Mouse (Mus musculus) kidney, postnatal 0 days (tissue): ENCODE results near the gene Bub1b. TPM values are rescaled to one million over a fixed set of nuclear protein-coding genes. Genes with fewer than 3 reads are reported as not detected.
A peak's percentile ranks its signal among the peaks of the same experiment; 100 is the strongest.

Source experiments
- ATAC-seq: fragments of 200-750 bp; cut with Nextera tagmentation; replicated peaks from 2 replicates; pipeline ENCODE4 v1.8.0; 2017; ENCODE audit warnings: low read depth, moderate number of reproducible peaks, moderate TSS enrichment, moderate library complexity; ENCODE audit not compliant: low FRiP score
- DNase-seq: peaks from one replicate; pipeline ENCODE4 v3.0.0-alpha.2; 2016; ENCODE audit warnings: low spot score
- H3K27ac ChIP-seq: fragments of 300-500 bp; sonication (generic); 2 replicates; pipeline ENCODE4 v1.5.1; 2014; ENCODE audit warnings: mild to moderate bottlenecking
- H3K27me3 ChIP-seq: fragments of 300-500 bp; sonication (generic); 2 replicates; pipeline ENCODE4 v1.6.1; 2014; ENCODE audit warnings: low read length, mixed read lengths; ENCODE audit not compliant: insufficient read depth
- H3K36me3 ChIP-seq: fragments of 300-500 bp; sonication (generic); 2 replicates; pipeline ENCODE4 v1.6.1; 2014; ENCODE audit warnings: low read length, mixed read lengths; ENCODE audit not compliant: insufficient read depth
- H3K4me1 ChIP-seq: fragments of 300-500 bp; sonication (generic); replicated peaks from 2 replicates; pipeline ENCODE4 v1.6.1; 2014; ENCODE audit warnings: antibody characterized with exemption, low read length, mixed read lengths; ENCODE audit not compliant: insufficient read depth
- H3K4me2 ChIP-seq: fragments of 300-500 bp; sonication (generic); 2 replicates; pipeline ENCODE4 v1.6.1; 2014; ENCODE audit warnings: mild to moderate bottlenecking, low read length, moderate library complexity, mixed read lengths
- H3K4me3 ChIP-seq: fragments of 300-500 bp; sonication (generic); replicated peaks from 2 replicates; pipeline ENCODE4 v1.5.1; 2014; ENCODE audit warnings: low read depth, low read length
- H3K9ac ChIP-seq: fragments of 300-500 bp; sonication (generic); 2 replicates; pipeline ENCODE4 v1.6.1; 2014; ENCODE audit warnings: low read depth, low read length
- H3K9me3 ChIP-seq: fragments of 300-500 bp; sonication (generic); replicated peaks from 2 replicates; pipeline ENCODE4 v1.6.1; 2016; ENCODE audit warnings: low read length, inconsistent platforms, mixed read lengths
- CTCF ChIP-seq: IDR thresholded peaks from 2 replicates; pipeline ENCODE4 v1.5.1; 2016; ENCODE audit warnings: antibody characterized with exemption, low read depth, mild to moderate bottlenecking, moderate library complexity
- WGBS: fragments of 180-500 bp; shearing (Covaris S2); extraction: QIAGEN DNeasy Blood & Tissue Kit; methylation state at CpG from one replicate; pipeline ENCODE4 v1.1.7; 2014; 5-methylcytosine and 5-hydroxymethylcytosine counted together
- polyA plus RNA-seq: library from polyadenylated mRNA; unstranded; fragments of >200 nt; fragmentation: Nextera tagmentation; extraction: Ambion mirVana; gene quantifications from 2 replicates; pipeline ENCODE4 v1.2.1, GENCODE M21; 2015

Gene Bub1b
- polyA plus RNA-seq, 1 experiment from 2014 or later, result 28.7 TPM

- no peak overlapping the region for H3K27ac ChIP-seq
- no peaks in the 10 kb centered on the region for H3K27me3 ChIP-seq
- WGBS, result 90% methylated on average over 2 of the region's 2 CpGs
- peak; percentile 75 for TF ChIP-seq CTCF
- peak; percentile 37 for DNase-seq
- no peak overlapping the region for H3K4me2 ChIP-seq
- H3K36me3 ChIP-seq, result peaks cover 20% of the 10 kb centered on the region
- H3K4me3 ChIP-seq, result no peak overlapping the region
- no peak overlapping the region for H3K9ac ChIP-seq
- H3K9me3 ChIP-seq, result no peaks in the 10 kb centered on the region
- H3K4me1 ChIP-seq, result no peaks in the 10 kb centered on the region
- ATAC-seq, result no peak
These were observed 8.0 kb downstream of the Bub1b start for GRCm38 (mm10) chr2:118606032-118606431.

GRCm38 (mm10) chr2:118606976-118607375 lies 9.0 kb downstream of the Bub1b start:
- DNase-seq (peak; percentile 76), ATAC-seq (no peak)
- 36% methylated on average over 5 of the region's 5 CpGs for WGBS
- Histone ChIP-seq H3K36me3 (peaks cover 19% of the 10 kb centered on the region), H3K9me3 (no peaks in the 10 kb centered on the region), H3K27me3 (no peaks in the 10 kb centered on the region), H3K4me3 (no peak overlapping the region), H3K27ac (no peak overlapping the region), H3K4me1 (no peaks in the 10 kb centered on the region), H3K4me2 (no peak overlapping the region), H3K9ac (no peak overlapping the region)
- no peak for TF ChIP-seq CTCF

DNA sequence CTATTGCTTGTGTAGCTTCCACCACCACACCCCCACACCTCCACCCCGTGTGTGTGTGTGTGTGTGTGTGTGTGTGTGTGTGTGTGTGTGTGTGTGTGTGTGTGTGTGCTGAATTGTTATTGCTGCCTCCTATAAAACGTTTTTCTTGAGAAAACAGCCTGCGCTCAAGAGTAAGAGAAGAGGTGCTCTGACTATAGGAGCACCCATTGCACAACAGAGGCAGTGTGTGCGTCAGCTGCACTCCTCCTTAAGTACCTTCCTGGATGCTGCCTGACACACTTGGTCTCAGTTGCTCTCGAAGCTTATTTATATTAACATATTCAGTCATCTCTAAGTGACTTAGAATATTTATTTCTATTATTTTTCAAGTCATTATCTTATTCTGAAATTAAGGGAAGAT lies 20.0 kb downstream of the Bub1b start:
- no peaks in the 10 kb centered on the region for H3K4me1 ChIP-seq
- peaks cover 39% of the 10 kb centered on the region for H3K36me3 ChIP-seq
- H3K27ac ChIP-seq, result no peak overlapping the region
- H3K9me3 ChIP-seq, result no peaks in the 10 kb centered on the region
- H3K27me3 ChIP-seq, result no peaks in the 10 kb centered on the region
- TF ChIP-seq CTCF, result no peak
- ATAC-seq (no peak), DNase-seq (no peak)
- no peak overlapping the region for H3K4me2 ChIP-seq
- H3K4me3 ChIP-seq, result no peak overlapping the region
- WGBS, result 88% methylated on average over 5 of the region's 5 CpGs
- no peak overlapping the region for H3K9ac ChIP-seq

- TF ChIP-seq CTCF, result no peak
- no peaks in the 10 kb centered on the region for H3K4me1 ChIP-seq
- peaks cover 39% of the 10 kb centered on the region for H3K36me3 ChIP-seq
These were observed 22.1 kb downstream of the Bub1b start for GRCm38 (mm10) chr2:118620101-118620500.

DNA sequence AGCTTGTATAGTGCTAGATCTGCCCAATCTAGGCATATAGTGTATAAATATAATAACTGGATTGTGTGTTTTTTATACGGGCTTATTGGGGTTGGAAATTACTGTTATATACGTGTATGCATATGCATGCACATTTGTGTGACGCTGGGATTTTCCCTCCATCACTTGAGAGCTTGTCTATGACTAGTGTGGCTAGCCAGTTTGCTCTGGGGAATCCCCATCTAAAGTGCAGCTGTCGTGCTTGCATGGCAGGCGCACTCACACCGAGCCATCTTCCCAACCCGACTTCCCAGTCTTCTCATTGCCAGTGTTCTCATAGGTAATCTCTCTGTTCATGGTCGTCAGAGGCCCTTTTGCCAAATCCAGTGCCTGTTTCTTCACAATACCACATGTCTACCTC lies 22.6 kb downstream of the Bub1b start:
- ATAC-seq (no peak), DNase-seq (no peak)
- Histone ChIP-seq H3K4me2 (no peak overlapping the region), H3K27me3 (no peaks in the 10 kb centered on the region), H3K9me3 (no peaks in the 10 kb centered on the region), H3K36me3 (peaks cover 34% of the 10 kb centered on the region), H3K4me1 (no peaks in the 10 kb centered on the region), H3K27ac (no peak overlapping the region), H3K9ac (no peak overlapping the region), H3K4me3 (no peak overlapping the region)
- no peak for TF ChIP-seq CTCF
- 90% methylated on average over 8 of the region's 8 CpGs for WGBS

More at GRCm38 (mm10) chr2:118620101-118620500, 22.1 kb downstream of the Bub1b start:
- Histone ChIP-seq H3K27me3 (no peaks in the 10 kb centered on the region), H3K27ac (no peak overlapping the region), H3K9me3 (no peaks in the 10 kb centered on the region), H3K4me3 (no peak overlapping the region), H3K4me2 (no peak overlapping the region), H3K9ac (no peak overlapping the region)
- ATAC-seq, result no peak
- DNase-seq, result no peak
- WGBS, result 82% methylated on average over 2 of the region's 2 CpGs

- Histone ChIP-seq H3K4me2 (no peak overlapping the region), H3K9me3 (no peaks in the 10 kb centered on the region), H3K9ac (no peak overlapping the region), H3K4me1 (no peaks in the 10 kb centered on the region), H3K36me3 (peaks cover 45% of the 10 kb centered on the region), H3K27ac (no peak overlapping the region), H3K4me3 (no peak overlapping the region), H3K27me3 (no peaks in the 10 kb centered on the region)
- TF ChIP-seq CTCF, result no peak
- DNase-seq (no peak), ATAC-seq (no peak)
- 97% methylated on average over 6 of the region's 6 CpGs for WGBS
These were observed 31.3 kb downstream of the Bub1b start for GRCm38 (mm10) chr2:118629276-118629675.

- Histone ChIP-seq H3K9me3 (no peaks in the 10 kb centered on the region), H3K4me1 (no peaks in the 10 kb centered on the region), H3K4me3 (no peak overlapping the region), H3K9ac (no peak overlapping the region), H3K36me3 (peaks cover 57% of the 10 kb centered on the region), H3K27me3 (no peaks in the 10 kb centered on the region), H3K4me2 (no peak overlapping the region), H3K27ac (no peak overlapping the region)
- no peak for ATAC-seq
- WGBS, result 82% methylated on average over 5 of the region's 5 CpGs
- TF ChIP-seq CTCF, result no peak
- no peak for DNase-seq
These were observed 35.4 kb downstream of the Bub1b start for GRCm38 (mm10) chr2:118633441-118633840.
